Mouse (Mus musculus): ENCODE data around the gene Pitpnc1.
A peak's percentile ranks its signal among the peaks of the same experiment; 100 is the strongest.

Gene Pitpnc1

DNA sequence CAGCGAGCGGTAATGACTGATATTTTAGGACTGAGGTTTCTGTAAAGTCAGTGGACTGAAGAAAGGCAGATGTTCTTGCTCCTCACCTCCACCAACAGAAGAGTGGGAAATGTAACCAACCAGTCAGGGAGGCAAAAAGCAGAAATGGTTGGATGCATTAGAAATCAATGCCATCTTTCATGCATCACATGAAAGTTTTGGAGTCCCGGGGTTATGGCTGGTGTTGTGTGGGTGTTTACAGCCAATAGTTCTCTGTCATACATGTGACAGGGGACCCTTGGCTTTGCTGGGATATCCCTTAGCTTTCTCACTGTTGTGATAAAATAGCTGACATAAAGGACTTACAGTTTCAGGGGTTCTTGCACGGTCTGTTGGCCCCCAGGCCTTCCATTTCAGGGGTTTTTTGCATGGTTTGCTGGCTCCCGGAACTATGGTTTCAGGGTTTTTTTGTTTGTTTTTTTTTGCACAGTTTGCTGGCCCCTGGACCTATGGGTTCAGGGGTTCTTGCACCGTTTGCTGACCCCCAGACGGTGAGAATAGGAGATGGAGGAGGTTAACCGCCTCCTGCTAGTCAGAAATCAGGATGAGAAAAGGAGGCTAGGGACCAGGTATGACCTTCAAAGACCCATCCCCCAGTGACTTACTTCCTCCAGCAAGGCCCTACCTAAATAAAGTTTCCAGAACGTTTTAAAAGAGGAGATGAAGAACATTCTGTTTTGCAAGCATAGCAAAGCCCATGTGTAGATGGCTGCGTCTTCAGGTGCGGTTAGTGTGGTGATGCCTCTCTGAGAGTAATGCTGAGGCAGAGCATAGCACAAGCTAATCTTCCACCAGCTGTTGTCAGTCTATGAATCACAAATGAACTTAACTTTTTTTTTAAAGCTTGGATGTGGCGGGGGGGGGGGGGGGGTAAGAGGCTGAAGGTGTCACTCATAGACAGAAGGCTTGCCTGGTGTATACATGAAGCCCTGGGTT lies 27.1 kb downstream of the Pitpnc1 start:
- DNase-seq (ENCODE audit: low read depth, low spot score): no peak

- DNase-seq (ENCODE audit: low read depth, low spot score): no peak
These were observed 29.4 kb downstream of the Pitpnc1 start for GRCm38 (mm10) chr11:107441050-107441449.

GRCm38 (mm10) chr11:107438140-107438539 lies 32.4 kb downstream of the Pitpnc1 start:
- no peak for DNase-seq (ENCODE audit: low read depth, low spot score)

DNA sequence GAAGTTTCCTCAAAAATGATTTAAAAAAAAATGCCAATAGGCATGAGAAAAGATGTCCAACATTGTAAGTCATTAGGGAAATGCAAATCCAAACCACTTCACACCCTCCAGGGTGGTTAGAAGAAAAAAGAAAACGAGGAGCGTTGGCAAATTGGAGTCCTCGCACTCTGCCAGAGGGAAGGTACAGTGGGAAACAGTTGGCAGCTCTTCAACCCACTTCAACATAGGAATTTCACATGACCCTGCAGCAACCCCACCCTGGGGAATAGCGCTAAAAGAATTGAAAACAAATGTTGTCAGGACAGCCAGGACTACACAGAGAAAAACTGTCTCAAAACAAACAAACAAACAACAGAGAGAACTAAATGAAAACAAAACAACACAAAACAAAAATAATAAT lies 32.8 kb downstream of the Pitpnc1 start:
- no peak for DNase-seq (ENCODE audit: low read depth, low spot score)

- DNase-seq (ENCODE audit: low read depth, low spot score): no peak
These were observed 34.6 kb downstream of the Pitpnc1 start for GRCm38 (mm10) chr11:107435776-107436449.

GRCm38 (mm10) chr11:107431197-107431965 lies 39.1 kb downstream of the Pitpnc1 start:
- DNase-seq (ENCODE audit: low read depth, low spot score): no peak

DNA sequence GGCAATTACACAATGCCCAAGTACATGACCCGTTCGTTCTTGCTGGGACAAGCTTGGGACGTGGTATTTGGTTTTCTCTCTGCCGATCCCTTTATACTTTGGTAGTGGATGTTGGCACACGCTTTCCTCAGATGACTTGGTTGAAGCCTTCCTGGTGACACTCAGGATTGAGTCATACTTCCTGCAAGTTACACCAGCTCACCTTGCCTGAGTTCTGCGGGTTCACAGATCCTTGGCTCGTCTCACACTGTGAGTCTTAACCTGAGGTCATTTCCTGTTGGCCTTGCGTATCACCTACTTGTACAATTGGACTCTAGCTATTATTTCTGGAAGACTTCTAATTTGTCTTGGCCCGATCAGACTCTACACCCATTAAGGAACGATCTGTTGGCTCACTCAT lies 42.5 kb downstream of the Pitpnc1 start:
- no peak for DNase-seq (ENCODE audit: low read depth, low spot score)

DNA sequence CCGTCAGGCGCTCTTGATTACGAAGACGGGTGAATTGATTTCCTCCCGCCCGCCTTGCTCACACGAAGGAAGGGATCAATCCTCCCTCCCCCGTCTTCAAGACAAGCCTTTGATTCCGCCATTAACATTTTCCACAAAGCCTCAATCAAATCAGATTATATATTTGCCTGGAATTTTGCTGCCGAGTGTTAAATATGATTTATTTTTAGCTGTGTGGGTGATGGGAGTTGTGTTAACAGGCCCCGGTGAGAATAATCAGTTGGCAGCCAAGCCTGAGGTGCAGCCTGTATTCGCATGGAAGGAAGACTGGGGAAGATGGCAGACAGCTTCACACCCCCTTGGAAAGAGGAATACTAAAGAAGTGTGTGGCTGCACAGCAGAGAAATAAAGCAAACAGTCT lies 46.3 kb downstream of the Pitpnc1 start:
- no peak for DNase-seq (ENCODE audit: low read depth, low spot score)

GRCm38 (mm10) chr11:107422356-107422754 lies 48.1 kb downstream of the Pitpnc1 start:
- DNase-seq (ENCODE audit: low read depth, low spot score): no peak

DNA sequence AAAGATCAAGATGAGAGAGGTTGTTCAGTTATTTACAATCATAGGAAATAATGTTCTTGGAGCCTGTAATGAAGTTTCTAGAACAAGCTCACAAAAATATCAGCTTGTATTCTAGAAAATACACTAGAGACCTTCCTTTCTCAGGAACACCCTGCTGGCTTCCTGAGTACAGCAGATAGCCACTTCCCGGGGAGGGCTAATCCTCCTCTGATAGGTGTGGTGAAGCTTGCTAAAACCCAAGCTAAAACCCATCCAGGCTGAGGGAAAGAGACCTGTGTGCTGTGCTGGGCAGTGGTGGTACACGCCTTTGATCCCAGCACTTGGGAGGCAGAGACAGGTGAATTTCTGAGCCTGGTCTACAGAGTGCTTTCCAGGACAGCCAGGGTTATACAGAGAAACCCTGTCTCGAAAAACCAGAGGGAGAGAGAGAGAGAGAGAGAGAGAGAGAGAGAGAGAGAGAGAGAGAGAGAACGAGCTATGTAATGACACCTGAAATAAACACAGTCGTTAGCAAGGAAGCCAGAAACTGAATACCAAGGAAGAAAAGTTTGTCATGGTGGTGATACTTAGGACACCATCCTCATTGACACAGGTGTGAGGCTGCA lies 48.6 kb downstream of the Pitpnc1 start:
- DNase-seq (ENCODE audit: low read depth, low spot score): no peak

GRCm38 (mm10) chr11:107419925-107420324 lies 50.6 kb downstream of the Pitpnc1 start:
- DNase-seq (ENCODE audit: low read depth, low spot score): no peak

GRCm38 (mm10) chr11:107417041-107417583 lies 53.4 kb downstream of the Pitpnc1 start:
- DNase-seq (ENCODE audit: low read depth, low spot score): no peak

DNA sequence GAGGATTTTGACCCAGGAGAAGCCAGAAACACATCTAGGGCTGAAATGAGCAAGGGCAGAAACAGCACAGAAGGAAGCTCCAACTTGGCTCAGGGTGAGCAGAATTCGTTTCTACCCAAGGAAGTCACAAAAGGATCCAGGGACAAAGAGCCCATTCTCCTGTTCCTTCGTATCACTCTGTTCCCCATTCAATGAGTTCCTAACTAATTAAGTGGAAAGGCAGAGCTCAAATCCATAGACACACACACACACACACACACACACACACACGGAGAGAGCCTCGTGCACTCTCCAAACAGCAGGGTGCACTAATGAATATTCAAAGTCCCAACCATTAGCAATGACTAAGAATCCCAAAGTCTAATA lies 54.0 kb downstream of the Pitpnc1 start:
- no peak for DNase-seq (ENCODE audit: low read depth, low spot score)

GRCm38 (mm10) chr11:107415901-107416560 lies 54.5 kb downstream of the Pitpnc1 start:
- DNase-seq (ENCODE audit: low read depth, low spot score): no peak

GRCm38 (mm10) chr11:107414996-107415747 lies 55.3 kb downstream of the Pitpnc1 start:
- no peak for DNase-seq (ENCODE audit: low read depth, low spot score)

GRCm38 (mm10) chr11:107413251-107413655 lies 57.2 kb downstream of the Pitpnc1 start:
- no peak for DNase-seq (ENCODE audit: low read depth, low spot score)

DNA sequence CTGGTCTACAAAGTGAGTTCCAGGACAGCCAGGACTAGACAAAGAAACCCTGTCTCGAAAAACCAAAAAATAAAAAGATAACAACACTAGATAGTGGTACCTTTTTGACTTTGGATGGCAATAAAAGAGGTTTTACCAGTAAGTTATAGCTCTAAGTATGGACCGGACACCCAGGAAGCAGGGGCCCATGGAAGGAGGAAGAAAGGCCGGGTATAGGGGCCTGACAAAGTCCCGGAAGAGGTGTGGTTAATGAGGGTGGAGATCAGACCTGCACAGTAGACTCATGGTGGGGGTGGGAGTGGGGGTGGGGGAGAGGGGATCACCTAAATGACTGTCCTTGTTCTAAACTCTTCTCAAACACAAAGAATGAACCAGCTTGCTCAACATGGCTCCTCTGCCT lies 58.4 kb downstream of the Pitpnc1 start:
- DNase-seq (ENCODE audit: low read depth, low spot score): no peak

DNA sequence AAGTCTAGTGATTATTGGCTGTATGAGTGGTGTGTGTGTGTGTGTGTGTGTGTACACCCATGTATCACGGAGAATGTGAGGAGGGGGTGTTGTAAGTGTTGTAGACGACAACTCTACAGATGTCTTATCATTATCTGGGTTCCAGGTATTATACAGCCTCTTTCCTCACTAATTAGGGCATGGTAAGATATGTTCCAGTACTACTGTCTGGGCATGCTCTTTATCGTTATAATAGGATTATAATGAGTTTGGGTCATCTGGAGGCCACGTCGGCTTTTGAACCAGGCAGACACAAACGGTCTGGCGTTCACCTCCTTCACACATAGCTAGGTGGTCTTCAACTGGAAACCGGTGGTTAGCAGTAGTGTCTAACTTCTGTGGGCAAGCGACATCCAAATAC lies 58.9 kb downstream of the Pitpnc1 start:
- DNase-seq (ENCODE audit: low read depth, low spot score): peak; percentile 52

GRCm38 (mm10) chr11:107410804-107411203 lies 59.7 kb downstream of the Pitpnc1 start:
- no peak for DNase-seq (ENCODE audit: low read depth, low spot score)

- DNase-seq (ENCODE audit: low read depth, low spot score): no peak
These were observed 60.3 kb downstream of the Pitpnc1 start for GRCm38 (mm10) chr11:107410090-107410732.

Data from retina, adult 2 months (tissue).